Mouse (Mus musculus): ENCODE results near the gene Tomm40l.

DNA sequence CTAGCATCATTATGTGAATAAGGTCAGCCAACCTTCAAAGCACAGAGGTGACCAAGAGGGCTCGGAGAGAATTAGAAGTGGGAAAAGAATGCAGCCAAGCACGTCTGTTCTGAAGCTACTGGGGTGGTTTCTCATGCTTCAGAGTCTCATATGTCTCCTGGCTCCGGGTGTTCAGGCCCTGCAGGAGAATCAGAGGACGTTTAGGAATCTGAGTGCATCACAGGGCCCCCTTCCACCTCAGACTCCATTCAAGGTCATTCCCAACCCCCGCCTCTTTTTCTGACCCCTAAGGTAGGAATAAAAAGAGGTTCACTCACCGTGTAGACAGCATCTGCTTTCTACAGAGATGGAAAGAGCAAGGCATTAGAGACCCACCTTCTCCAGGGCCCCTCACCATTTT, 7.4 kb upstream of the Tomm40l start:
- TF ChIP-seq POLR2A (IDR thresholded peaks at IDR 0.05; ENCODE audit: low read depth, low read length): no peak
- TF ChIP-seq CTCF (conservative IDR thresholded peaks at IDR 0.05; ENCODE audit: insufficient read depth, insufficient read length, low read depth, low read length): no peak

All from kidney, adult 2 months (tissue).